10 mouse cellular contexts compared by ENCODE assay signal in the genomic region with DNA sequence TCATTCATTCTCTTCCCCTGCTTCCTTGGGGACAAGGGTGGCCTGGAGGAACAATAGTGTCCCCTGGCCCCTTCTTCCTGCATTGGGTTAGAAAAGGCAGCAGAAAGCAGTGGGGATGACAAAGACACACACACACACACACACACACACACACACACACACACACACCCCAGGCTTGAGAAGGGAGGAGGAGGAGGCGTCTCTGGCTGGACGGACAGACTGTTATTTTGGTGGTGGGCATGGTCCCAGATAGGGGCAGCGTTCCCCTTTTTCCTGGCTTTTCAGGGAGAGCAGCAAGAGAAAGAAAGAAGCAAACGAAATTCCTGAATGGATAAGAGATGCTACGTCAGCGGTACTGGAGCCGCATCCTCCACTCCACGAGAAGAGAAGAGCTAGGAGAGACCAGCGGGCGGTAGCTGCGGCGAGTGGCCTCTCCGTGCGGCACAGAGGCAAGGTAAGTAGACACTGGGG. TPM values are rescaled to one million over a fixed set of nuclear protein-coding genes. Genes with fewer than 3 reads are reported as not detected.
A peak's percentile ranks its signal among the peaks of the same experiment; 100 is the strongest.
DNase-seq lines count a peak whose midpoint lies in the region; ATAC-seq lines count a peak whose summit lies in the region.
"Had no signal": no experiment of that assay in that cellular context is flagged by ENCODE, and none has a peak within 500 bp of the region (broad histone marks: within the 10 kb centered on the region; RNA-seq: fewer than 3 reads in every experiment).

No protein-coding gene starts in this region.

- peak; percentile 50; the same call in 1 of the 2 replicates for ATAC-seq in cerebellum, adult (ENCODE audit: insufficient number of reproducible peaks, low FRiP score, low TSS enrichment)
- ATAC-seq: Patski had no signal

- intact Hi-C loops in left cerebral cortex, postnatal 4 days (cut with DNase I) = no loop called here

- no peak for DNase-seq in cerebellum, postnatal 4 days (ENCODE audit: low spot score in 2 of 2)
- peak; percentile 63 to 73 for DNase-seq in frontal cortex, postnatal 14 days (ENCODE audit: low spot score in 2 of 2)
- peak; percentile 60 for DNase-seq in left cerebral cortex, postnatal 4 days
- DNase-seq in right cerebral cortex, postnatal 10 days (ENCODE audit: low spot score in 2 of 2) = peak; percentile 86 to 90
- DNase-seq in thymus, postnatal 25 days = no peak
- DNase-seq in ovary, postnatal 10 days (ENCODE audit: low spot score) = no peak
- no peak for DNase-seq in adrenal gland, postnatal 25 days

RNA-seq across cellular contexts. Expression of a gene that starts 47.6 kb away (rescaled TPM):
- total RNA-seq in left cerebral cortex, postnatal 4 days (2021) = 1 to 10 TPM in 1 of 2 experiments, under 1 TPM in 1; 0.46 to 1.4 TPM
- 4.0 and 4.4 TPM in 2 replicates for total RNA-seq in adrenal gland, postnatal 25 days (2021)
- total RNA-seq: megakaryocyte progenitor cell, adult 5-6 weeks had no signal

Comparison
In these comparisons a context has a peak if more than half of its experiments do, and no peak if none do; other contexts are left out.
1. DNase-seq: peak in frontal cortex, postnatal 14 days (2 of 2), left cerebral cortex, postnatal 4 days (single experiment) and right cerebral cortex, postnatal 10 days (2 of 2); none in cerebellum, postnatal 4 days (0 of 2), thymus, postnatal 25 days (single experiment), ovary, postnatal 10 days (single experiment) and adrenal gland, postnatal 25 days (single experiment).